Mouse (Mus musculus) heart, adult 2 months (tissue): Measurements from ENCODE around the gene Dbp. TPM values are rescaled to one million over a fixed set of nuclear protein-coding genes. Genes with fewer than 3 reads are reported as not detected.

Experiments used
- DNase-seq, 2 experiments: peaks; one replicate each; pipeline ENCODE4 v3.0.0; 2021
- H3K27ac ChIP-seq: fragments of 200-600 bp; 2 replicates; pipeline ENCODE4 v1.8.1; 2022
- H3K27me3 ChIP-seq: fragments of 200-500 bp; 2 replicates; pipeline ENCODE4 v1.6.1; 2012; ENCODE audit warnings: mild to moderate bottlenecking, low read length, inconsistent platforms, mixed read lengths; ENCODE audit not compliant: control insufficient read depth, insufficient read depth
- H3K36me3 ChIP-seq: fragments of 200-500 bp; 2 replicates; pipeline ENCODE4 v1.6.1; 2012; ENCODE audit warnings: low read length, inconsistent platforms; ENCODE audit not compliant: control insufficient read depth, insufficient read depth
- H3K4me1 ChIP-seq: fragments of 200-500 bp; 2 replicates; pipeline ENCODE4 v1.6.1; 2011; ENCODE audit warnings: low read length; ENCODE audit not compliant: control insufficient read depth, insufficient read depth
- H3K4me3 ChIP-seq: fragments of 200-600 bp; 2 replicates; pipeline ENCODE4 v1.8.1; 2022
- H3K79me2 ChIP-seq: fragments of 200-500 bp; replicated peaks from 2 replicates; pipeline ENCODE4 v1.6.1; 2012; ENCODE audit warnings: mild to moderate bottlenecking, inconsistent platforms, low read length, moderate library complexity, mixed read lengths; ENCODE audit not compliant: control insufficient read depth, insufficient read depth
- H3K9ac ChIP-seq: fragments of 200-500 bp; 2 replicates; pipeline ENCODE4 v1.6.1; 2012; ENCODE audit warnings: low read depth, mild to moderate bottlenecking, control low read depth, inconsistent platforms, low read length, mixed read lengths
- CTCF ChIP-seq: fragments of 200-600 bp; IDR thresholded peaks from 2 replicates; pipeline ENCODE4 v1.8.1; 2022; ENCODE audit warnings: antibody characterized with exemption, mild to moderate bottlenecking, moderate library complexity
- EP300 ChIP-seq: fragments of 200-500 bp; IDR thresholded peaks from 2 replicates; pipeline ENCODE4 v1.6.1; 2011; ENCODE audit warnings: low read depth, low read length, control low read depth; ENCODE audit not compliant: insufficient read depth
- POLR2A ChIP-seq: fragments of 200-500 bp; IDR thresholded peaks from 2 replicates; pipeline ENCODE4 v1.6.1; 2011; ENCODE audit warnings: mild to moderate bottlenecking, low read depth, low read length, control low read depth; ENCODE audit not compliant: insufficient read depth
- WGBS: fragments of 180-500 bp; shearing (Covaris S2); methylation state at CpG from one replicate; pipeline ENCODE4 v1.1.7; 2018; 5-methylcytosine and 5-hydroxymethylcytosine counted together
- intact Hi-C: fragments of 180-260 bp; cut with DNase I; formaldehyde crosslinking; loops from one replicate; pipeline ENCODE4 v1.15.1; 2025
- polyA plus RNA-seq: library from polyadenylated mRNA; depleted of rRNA; stranded (reverse); fragments of >200 nt; gene quantifications from 2 replicates; pipeline ENCODE4 v1.2.3, GENCODE M21; 2012
- total RNA-seq, 2 experiments: library from RNA; stranded (reverse); gene quantifications; 2 replicates each; pipeline ENCODE4 v1.2.3; 2021

Gene Dbp
- total and polyA plus RNA-seq, 3 experiments, result 6.4 to 134 (median 93.6) TPM

GRCm38 (mm10) chr7:45699523-45700141 lies 5.3 kb upstream of the Dbp start, which contains the start of gene Car11:
Car11 (plus strand) TSS chr7:45699843.
- no peak for DNase-seq
- Histone ChIP-seq H3K27me3 (0 out of 2 replicates have a peak, but pooled peaks cover 3% of the 10 kb centered on the region), H3K79me2 (no peaks in the 10 kb centered on the region), H3K36me3 (no peaks in the 10 kb centered on the region), H3K4me1 (peaks cover 9% of the 10 kb centered on the region), H3K27ac (peak within 1 kb of the TSS; percentile 2; the same call in 1 of the 2 replicates), H3K4me3 (peak within 1 kb of the TSS; percentile 44), H3K9ac (peak within 1 kb of the TSS; percentile 68)
- 7% methylated on average over 36 of the region's 36 CpGs for WGBS
- intact Hi-C loops, result loop anchor here (5.0 kb wide), 3 partner anchors 172 to 1147 kb away; partner anchors contain the start of genes Nr1h2, Plekha4 and Ppp1r15a
- TF ChIP-seq CTCF (no peak), EP300 (no peak), POLR2A (no peak)

- no peak for TF ChIP-seq CTCF
- no peak for TF ChIP-seq POLR2A
- TF ChIP-seq EP300, result no peak
- Histone ChIP-seq H3K27me3 (0 out of 2 replicates have a peak, but pooled peaks cover 3% of the 10 kb centered on the region), H3K4me1 (peaks cover 9% of the 10 kb centered on the region), H3K79me2 (no peaks in the 10 kb centered on the region), H3K27ac (peak overlapping the region; percentile 47), H3K4me3 (peak overlapping the region; percentile 44), H3K9ac (peak overlapping the region; percentile 68), H3K36me3 (no peaks in the 10 kb centered on the region)
- peak; percentile 79 to 85 for DNase-seq
- intact Hi-C loops, result loop anchor here (5.0 kb wide), 3 partner anchors 173 to 1148 kb away; partner anchors contain the start of genes Nr1h2, Plekha4 and Ppp1r15a
- under 1% methylated on average over 20 of the region's 20 CpGs for WGBS
Measured at GRCm38 (mm10) chr7:45700301-45701015, 4.4 kb upstream of the Dbp start.

GRCm38 (mm10) chr7:45701072-45701471 lies 3.8 kb upstream of the Dbp start:
- 0 out of 2 replicates have a peak, but pooled peaks cover 3% of the 10 kb centered on the region for H3K27me3 ChIP-seq
- WGBS, result 35% methylated on average over 11 of the region's 11 CpGs
- H3K4me1 ChIP-seq, result peaks cover 9% of the 10 kb centered on the region
- H3K79me2 ChIP-seq, result no peaks in the 10 kb centered on the region
- peak overlapping the region; percentile 47 for H3K27ac ChIP-seq
- no peaks in the 10 kb centered on the region for H3K36me3 ChIP-seq
- no peak for TF ChIP-seq POLR2A
- TF ChIP-seq CTCF, result no peak
- TF ChIP-seq EP300, result no peak
- peak in 1 of 2 experiments; percentile 59 for DNase-seq
- peak overlapping the region; percentile 44; the same call in 1 of the 2 replicates for H3K4me3 ChIP-seq
- intact Hi-C loops, result loop anchor here (5.0 kb wide), 3 partner anchors 174 to 1149 kb away; partner anchors contain the start of genes Nr1h2, Plekha4 and Ppp1r15a
- peak overlapping the region; percentile 18; the same call in 1 of the 2 replicates for H3K9ac ChIP-seq

GRCm38 (mm10) chr7:45701607-45702006 lies 3.3 kb upstream of the Dbp start:
- TF ChIP-seq CTCF, result no peak
- no peak for TF ChIP-seq EP300
- TF ChIP-seq POLR2A, result no peak
- DNase-seq, result no peak
- 88% methylated on average over 11 of the region's 11 CpGs for WGBS
- no peak overlapping the region for H3K4me3 ChIP-seq
- H3K4me1 ChIP-seq, result peaks cover 9% of the 10 kb centered on the region
- H3K36me3 ChIP-seq, result no peaks in the 10 kb centered on the region
- intact Hi-C loops, result loop anchor here (5.0 kb wide), 3 partner anchors 174 to 1149 kb away; partner anchors contain the start of genes Nr1h2, Plekha4 and Ppp1r15a
- H3K9ac ChIP-seq, result no peak overlapping the region
- H3K27ac ChIP-seq, result no peak overlapping the region; the same call in 1 of the 2 replicates
- H3K79me2 ChIP-seq, result no peaks in the 10 kb centered on the region
- H3K27me3 ChIP-seq, result 0 out of 2 replicates have a peak, but pooled peaks cover 3% of the 10 kb centered on the region

GRCm38 (mm10) chr7:45702316-45702715 lies 2.6 kb upstream of the Dbp start:
- intact Hi-C loops, result loop anchor here (5.0 kb wide), 3 partner anchors 175 to 1150 kb away; partner anchors contain the start of genes Nr1h2, Plekha4 and Ppp1r15a
- Histone ChIP-seq H3K36me3 (no peaks in the 10 kb centered on the region), H3K27ac (no peak overlapping the region), H3K4me1 (peaks cover 9% of the 10 kb centered on the region), H3K4me3 (no peak overlapping the region), H3K79me2 (no peaks in the 10 kb centered on the region), H3K9ac (no peak overlapping the region), H3K27me3 (0 out of 2 replicates have a peak, but pooled peaks cover 3% of the 10 kb centered on the region)
- no peak for DNase-seq
- 88% methylated on average over 11 of the region's 11 CpGs for WGBS
- TF ChIP-seq POLR2A, result no peak
- TF ChIP-seq CTCF, result no peak
- no peak for TF ChIP-seq EP300
